Mouse (Mus musculus): ENCODE results near the gene Tagln2.

DNA sequence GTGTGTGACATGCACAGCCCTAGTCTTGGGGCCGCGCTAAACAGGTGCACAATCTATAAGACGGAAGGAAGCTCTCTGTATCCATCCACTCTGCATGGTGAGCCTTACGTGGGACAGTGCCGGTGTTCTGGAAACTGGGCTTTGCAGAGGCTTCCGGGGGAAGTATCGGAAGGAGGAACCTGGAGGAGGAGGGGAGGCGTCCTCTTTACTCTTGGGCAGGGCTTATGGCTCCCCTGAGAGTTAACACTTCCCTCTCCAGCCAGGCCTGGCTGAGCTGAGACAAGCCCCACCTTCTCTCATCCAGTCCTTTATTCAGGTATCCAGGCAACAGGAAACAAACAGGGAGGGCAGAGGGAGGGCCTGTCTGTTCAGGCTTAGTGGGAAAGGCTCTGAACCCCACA is 50.7 kb downstream of the Tagln2 start:
- TF ChIP-seq HCFC1 (IDR thresholded peaks at IDR 0.05; ENCODE audit: borderline replicate concordance, insufficient read depth, low read length) (no peak), MAFK (IDR thresholded peaks at IDR 0.05; ENCODE audit: insufficient read depth, low read depth, low read length) (no peak)

Measured in ES-E14 (cell line).